Mouse (Mus musculus) layer of hippocampus, postnatal 25 days (tissue): ENCODE data around the gene Ncbp3. TPM values are rescaled to one million over a fixed set of nuclear protein-coding genes. Genes with fewer than 3 reads are reported as not detected.
A peak's percentile ranks its signal among the peaks of the same experiment; 100 is the strongest.

Experiments
- DNase-seq, 2 experiments: peaks; one replicate each; pipeline ENCODE4 v3.0.0; 2022; ENCODE audit warnings: mixed read lengths in 2 of 2, low spot score in 1 of 2; ENCODE audit errors: extremely low spot score in 1 of 2
- total RNA-seq, 2 experiments: library from RNA; stranded (reverse); gene quantifications; 2 replicates each; pipeline ENCODE4 v1.2.3; 2021

The Ncbp3 gene
- total RNA-seq, 2 experiments from 2014 or later: 8.5 to 10.4 TPM

DNA sequence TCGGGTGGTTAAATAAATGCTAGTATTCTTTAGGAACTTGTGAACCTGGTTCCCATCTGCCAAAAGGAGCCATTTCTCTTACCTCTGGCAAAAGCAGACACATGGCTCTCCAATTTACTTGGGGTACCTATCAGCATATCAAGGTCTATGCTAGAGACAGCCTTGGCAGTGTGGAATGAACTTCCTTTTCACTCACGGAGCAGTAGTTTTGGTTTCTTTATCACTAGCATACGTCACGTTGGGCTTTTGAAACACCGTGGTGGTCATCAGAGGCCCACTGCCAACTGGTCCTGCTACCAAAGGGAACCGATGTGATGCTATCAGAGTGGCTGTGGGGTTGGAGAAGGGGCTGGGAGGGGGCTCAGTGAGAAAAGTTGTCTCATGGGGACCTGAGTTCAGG is 85.4 kb downstream of the Ncbp3 start:
- no peak for DNase-seq

DNA sequence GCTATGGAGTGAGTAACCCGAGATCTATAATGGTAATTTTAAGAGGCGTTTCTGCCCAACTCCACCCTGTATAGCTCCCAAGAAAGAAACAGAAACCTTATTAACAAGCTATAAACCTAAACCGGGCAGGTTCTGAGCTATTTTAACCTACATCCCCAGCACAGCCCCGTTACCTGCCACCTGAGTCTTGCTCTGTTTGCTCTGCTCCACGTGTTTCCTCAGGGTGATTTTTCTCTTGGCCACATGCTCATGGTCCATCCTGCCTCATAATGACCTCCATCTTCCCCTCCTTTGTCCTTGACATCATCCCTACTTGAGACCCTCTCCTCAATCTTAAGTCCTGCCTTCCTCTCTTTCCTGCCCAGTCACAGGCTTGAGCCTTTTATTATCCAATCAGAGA is 86.6 kb downstream of the Ncbp3 start:
- no peak for DNase-seq

DNA sequence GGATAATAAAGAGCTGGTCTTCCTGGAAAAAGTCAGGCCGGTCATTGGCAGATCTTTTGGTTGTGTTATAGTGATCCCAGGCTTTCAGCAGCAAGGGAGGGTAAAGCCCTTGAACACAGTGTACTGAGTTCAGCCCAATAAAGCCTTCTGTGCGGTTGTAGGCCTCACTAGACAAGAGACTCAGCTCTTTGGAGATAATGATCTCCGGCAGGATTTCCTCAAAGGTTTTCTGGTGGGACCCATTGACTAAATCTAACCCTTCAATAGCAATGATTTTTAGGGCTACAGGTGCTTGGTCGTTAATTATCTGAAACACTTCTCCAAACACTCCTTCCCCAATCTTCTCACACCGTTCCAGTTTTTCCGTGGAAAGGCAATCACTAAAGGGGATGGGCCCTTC is 89.0 kb downstream of the Ncbp3 start:
- no peak for DNase-seq

DNA sequence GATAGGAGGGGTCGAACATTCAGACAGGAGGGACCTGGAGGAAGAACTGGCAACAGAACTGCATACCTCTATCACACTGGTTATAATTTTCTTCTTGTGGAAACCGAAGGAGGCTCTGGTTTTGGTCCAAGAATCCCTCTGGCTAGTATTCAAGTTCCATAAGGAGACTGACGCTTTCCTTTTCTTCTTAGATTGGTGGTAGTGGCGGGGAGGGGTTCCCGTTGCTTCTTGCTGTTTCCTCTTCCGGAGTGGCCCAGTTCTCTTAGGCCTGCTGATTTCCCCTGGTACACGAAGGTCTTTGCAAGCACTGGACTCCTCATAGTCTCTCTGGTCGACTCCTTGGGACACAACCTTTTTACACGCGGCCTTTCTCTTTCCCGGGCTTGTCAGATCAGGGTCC is 89.5 kb downstream of the Ncbp3 start:
- DNase-seq: no peak

DNA sequence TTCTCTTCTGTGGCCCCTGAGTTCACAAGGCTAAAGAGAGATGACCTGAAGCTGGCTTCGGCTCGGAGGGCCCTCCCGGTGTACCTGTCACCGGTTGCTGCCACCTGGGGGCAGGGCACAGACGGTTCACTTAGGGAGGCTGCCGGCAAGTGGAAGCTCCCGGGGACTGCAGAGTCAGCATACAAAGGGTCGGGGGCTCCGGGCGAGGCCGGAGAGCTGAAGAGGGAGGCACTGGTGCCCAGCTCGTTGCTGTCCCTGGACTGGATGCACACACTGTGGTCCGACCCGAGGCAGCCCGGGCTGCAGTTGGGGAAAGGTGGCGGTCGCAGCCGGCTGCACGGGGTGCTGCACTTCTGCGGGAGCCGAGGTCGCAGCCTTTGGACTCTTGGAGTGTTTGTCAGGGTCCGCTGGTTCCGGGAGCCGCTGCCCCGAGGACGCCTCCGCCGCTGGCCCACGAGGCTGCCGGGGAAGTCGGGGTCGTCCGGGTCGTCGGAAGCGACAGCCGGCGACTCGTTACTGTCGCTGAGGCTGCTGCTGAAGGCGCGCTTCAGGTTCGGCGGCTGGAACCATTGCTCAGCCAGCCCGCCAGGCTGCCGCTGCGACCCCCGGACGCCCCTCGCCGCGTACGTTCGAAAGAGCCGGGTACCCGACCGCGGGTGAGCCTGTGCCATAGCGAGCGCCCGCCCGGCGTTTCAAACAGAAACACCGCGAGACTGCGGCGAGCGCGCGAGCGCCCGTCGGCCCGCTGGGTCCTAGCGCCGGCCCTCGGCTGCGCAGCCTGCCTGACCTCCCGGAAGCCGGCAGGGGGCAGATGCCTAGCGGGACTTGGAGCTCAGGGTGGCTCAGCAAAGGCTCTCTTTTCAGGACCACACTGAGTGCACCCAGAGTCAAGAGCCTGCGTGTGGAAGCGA is 90.3 kb downstream of the Ncbp3 start, which contains the start of gene Haspin:
Gene Haspin, minus strand, starts transcription at position 704 of the 911 bp plus-strand sequence.
- peak; percentile 84 to 90 for DNase-seq

Other genes starting within 250 kb of the Ncbp3 start
- gene Atp2a3, start 86.6 kb upstream of the Ncbp3 start, total RNA-seq: 1 to 10 TPM; 4.9 to 6.6 TPM
- gene P2rx1, start 48.7 kb upstream of the Ncbp3 start, total RNA-seq: under 1 TPM; 0.54 to 0.69 TPM
- gene Camkk1, start 28.8 kb upstream of the Ncbp3 start, total RNA-seq: 100 to 1,000 TPM; 128 to 155 TPM
- under 1 TPM; 0.12 to 0.15 TPM for gene Itgae, start 42.8 kb downstream of the Ncbp3 start, total RNA-seq
- under 1 TPM; 0.30 to 0.33 TPM for gene Haspin, start 90.5 kb downstream of the Ncbp3 start, total RNA-seq
- gene P2rx5, start 112.6 kb downstream of the Ncbp3 start, total RNA-seq: 1 to 10 TPM; 2.5 to 2.6 TPM
- 10 to 100 TPM; 51.3 to 65.6 TPM for gene Emc6, start 129.3 kb downstream of the Ncbp3 start, total RNA-seq
- gene Tax1bp3, start 129.3 kb downstream of the Ncbp3 start, total RNA-seq: 10 to 100 TPM; 11.6 to 13.3 TPM
- gene Ctns, start 151.3 kb downstream of the Ncbp3 start, total RNA-seq: 10 to 100 TPM; 16.5 to 23.0 TPM
- gene Shpk, start 151.7 kb downstream of the Ncbp3 start, total RNA-seq: 1 to 10 TPM; 3.0 to 4.1 TPM
- gene Trpv1, start 186.5 kb downstream of the Ncbp3 start, total RNA-seq: under 1 TPM in 1 of 2 experiments, not detected in 1; 0.12 TPM
- under 1 TPM; 0.34 to 0.40 TPM for gene Trpv3, start 219.6 kb downstream of the Ncbp3 start, total RNA-seq